In genomic region chr7:132631313-132631712, GRCm38 (mm10) we compare ENCODE assay signal across 12 mouse cellular contexts. TPM values are rescaled to one million over a fixed set of nuclear protein-coding genes. Genes with fewer than 3 reads are reported as not detected.
DNase-seq lines count a peak whose midpoint lies in the region; ATAC-seq lines count a peak whose summit lies in the region.
"Had no signal": no experiment of that assay in that cellular context is flagged by ENCODE, and none has a peak within 500 bp of the region (broad histone marks: within the 10 kb centered on the region; RNA-seq: fewer than 3 reads in every experiment).

No protein-coding gene starts in this region.

- H3K4me1 ChIP-seq in megakaryocyte, embryonic 14.5 days = peaks cover 63% of the 10 kb centered on the region
- H3K4me1 ChIP-seq: stomach, embryonic 15.5 days had no signal

- H3K36me3 ChIP-seq in megakaryocyte, embryonic 14.5 days (replicated peaks; ENCODE audit: low read length) = no peaks in the 10 kb centered on the region
- H3K36me3 ChIP-seq: stomach, embryonic 15.5 days had no signal

- H3K4me3 ChIP-seq in megakaryocyte, embryonic 14.5 days (replicated peaks) = peak overlapping the region; percentile 23
- H3K4me3 ChIP-seq: stomach, embryonic 15.5 days had no signal

- no peak for ATAC-seq in megakaryocyte, adult 5-6 weeks (ENCODE audit: poor library complexity, severe bottlenecking)
- no peak for ATAC-seq in granulocyte monocyte progenitor cell, adult 5-6 weeks (replicated peaks; ENCODE audit: poor library complexity, severe bottlenecking)

- H3K9me3 ChIP-seq in megakaryocyte, embryonic 14.5 days = no peaks in the 10 kb centered on the region
- H3K9me3 ChIP-seq: stomach, embryonic 15.5 days had no signal

- peak; percentile 31 to 46 for DNase-seq in frontal cortex, postnatal 14 days (ENCODE audit: low spot score in 2 of 2)
- peak; percentile 67 to 72 for DNase-seq in layer of hippocampus, postnatal 10 days (ENCODE audit: low spot score in 2 of 2)
- peak; percentile 56 to 61 for DNase-seq in right cerebral cortex, adult 2 months (ENCODE audit: low spot score in 2 of 2)
- DNase-seq in embryo, embryonic 10 days (ENCODE audit: low spot score) = no peak
- no peak for DNase-seq in ovary, postnatal 36 days (ENCODE audit: low spot score)
- DNase-seq: heart, postnatal 14 days; kidney, adult 2 months; lung, embryonic 14.5 days had no signal

- H3K27me3 ChIP-seq in megakaryocyte, embryonic 14.5 days (replicated peaks) = peaks cover 28% of the 10 kb centered on the region
- H3K27me3 ChIP-seq: stomach, embryonic 15.5 days had no signal

RNA-seq across cellular contexts. Expression of gene Lhpp, which starts 20.9 kb away (rescaled TPM):
- polyA plus RNA-seq in megakaryocyte, embryonic 14.5 days (2012; ENCODE audit: insufficient read depth, low replicate concordance) = 1.3 and 2.5 TPM in 2 replicates
- 5.1 and 6.9 TPM in 2 replicates for total RNA-seq in megakaryocyte, adult 5-6 weeks (2015)
- 5.8 and 6.1 TPM in 2 replicates for total RNA-seq in megakaryocyte, adult 5-6 weeks (2017)
- total RNA-seq in layer of hippocampus, postnatal 10 days (2021) = 10 to 100 TPM; 37.9 to 38.6 TPM
- 11.5 and 13.8 TPM in 2 replicates for total RNA-seq in granulocyte monocyte progenitor cell, adult 5-6 weeks (2014; fragmentation: Nextera tagmentation)
- total RNA-seq in granulocyte monocyte progenitor cell, adult 5-6 weeks (2017) = 7.3 and 9.3 TPM in 2 replicates

RNA-seq across cellular contexts. Expression of gene Nkx1-2, which starts 31.9 kb away (rescaled TPM):
- not detected in 2 replicates for polyA plus RNA-seq in megakaryocyte, embryonic 14.5 days (2012; ENCODE audit: insufficient read depth, low replicate concordance)
- not detected in 2 replicates for total RNA-seq in megakaryocyte, adult 5-6 weeks (2015)
- total RNA-seq in megakaryocyte, adult 5-6 weeks (2017) = not detected in 2 replicates
- total RNA-seq in layer of hippocampus, postnatal 10 days (2021) = not detected
- total RNA-seq in granulocyte monocyte progenitor cell, adult 5-6 weeks (2014; fragmentation: Nextera tagmentation) = not detected in 2 replicates
- not detected in 2 replicates for total RNA-seq in granulocyte monocyte progenitor cell, adult 5-6 weeks (2017)
- total RNA-seq: heart, postnatal 14 days had no signal
- polyA plus RNA-seq: kidney, adult 2 months; lung, embryonic 14.5 days had no signal

RNA-seq across cellular contexts. Expression of gene Oat, which starts 55.1 kb away (rescaled TPM):
- 0.77 TPM in 1 of 2 replicates, not detected in the other for polyA plus RNA-seq in megakaryocyte, embryonic 14.5 days (2012; ENCODE audit: insufficient read depth, low replicate concordance)
- total RNA-seq in megakaryocyte, adult 5-6 weeks (2015) = 61.8 and 66.0 TPM in 2 replicates
- total RNA-seq in megakaryocyte, adult 5-6 weeks (2017) = 59.2 and 62.0 TPM in 2 replicates
- total RNA-seq in layer of hippocampus, postnatal 10 days (2021) = 10 to 100 TPM; 69.3 to 72.7 TPM
- total RNA-seq in granulocyte monocyte progenitor cell, adult 5-6 weeks (2014; fragmentation: Nextera tagmentation) = 85.2 and 105 TPM in 2 replicates
- total RNA-seq in granulocyte monocyte progenitor cell, adult 5-6 weeks (2017) = 97.3 and 99.4 TPM in 2 replicates

Comparison
In these comparisons a context has a peak if more than half of its experiments do, and no peak if none do; other contexts are left out.
1. DNase-seq: peak in frontal cortex, postnatal 14 days (2 of 2), layer of hippocampus, postnatal 10 days (2 of 2) and right cerebral cortex, adult 2 months (2 of 2); none in embryo, embryonic 10 days (single experiment) and ovary, postnatal 36 days (single experiment).